Mouse (Mus musculus) olfactory bulb, adult 2 months (tissue): Measurements from ENCODE around the gene Als2cl.

Experiments
- CTCF ChIP-seq: fragments of 200-500 bp; IDR thresholded peaks from 2 replicates; pipeline ENCODE4 v1.5.1; 2012; ENCODE audit warnings: low read depth, mild to moderate bottlenecking, low read length, moderate library complexity; ENCODE audit not compliant: insufficient read depth
- POLR2A ChIP-seq: fragments of 200-500 bp; IDR thresholded peaks from 2 replicates; pipeline ENCODE4 v1.6.1; 2012; ENCODE audit warnings: mild to moderate bottlenecking, low read depth, low read length, moderate library complexity; ENCODE audit not compliant: insufficient read depth

GRCm38 (mm10) chr9:110944265-110944664, 64.6 kb downstream of the Als2cl start:
- TF ChIP-seq CTCF (no peak), POLR2A (no peak)
